Comparison of ENCODE assay signal across 8 mouse cellular contexts in the genomic region with DNA sequence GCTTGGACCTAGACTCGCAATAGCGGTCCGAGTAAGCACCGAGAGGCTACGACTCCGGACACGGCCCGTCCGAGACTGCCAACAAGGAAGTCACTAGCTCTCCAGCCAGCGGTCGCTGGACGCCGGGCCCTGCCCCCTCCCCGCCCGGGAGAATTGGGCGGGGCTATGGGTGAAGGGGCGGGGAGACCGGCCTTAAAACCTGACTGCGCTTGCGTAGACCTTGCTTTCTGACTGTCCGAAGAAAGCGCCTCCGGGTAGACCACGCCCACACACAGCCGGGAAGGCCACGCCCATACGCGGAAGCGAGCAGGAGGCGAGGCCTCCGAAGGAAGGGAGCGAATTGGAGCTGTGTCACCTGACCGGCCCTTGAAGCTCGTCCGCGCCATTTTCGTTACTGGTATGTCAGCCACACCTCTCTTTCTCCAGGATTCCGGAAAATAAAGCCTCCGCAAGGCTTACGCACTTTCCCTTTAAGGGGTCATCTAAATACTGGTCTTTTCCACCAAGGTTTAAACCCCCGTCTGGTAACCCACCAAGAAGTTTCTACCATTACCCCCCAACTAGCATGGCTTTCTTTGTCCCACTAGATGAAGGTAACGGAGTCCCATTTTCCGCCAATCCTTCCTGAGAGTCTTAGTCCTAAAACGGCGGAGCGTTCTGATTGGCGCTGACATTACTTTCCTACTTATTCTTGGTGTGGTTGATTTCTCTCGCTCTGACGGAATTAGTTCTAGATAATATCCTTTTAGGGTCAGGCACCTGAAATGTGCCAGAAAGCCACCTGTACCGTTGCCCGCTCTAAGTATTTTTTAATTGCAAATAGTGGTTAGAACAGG. TPM values are rescaled to one million over a fixed set of nuclear protein-coding genes. Genes with fewer than 3 reads are reported as not detected.
DNase-seq lines count a peak whose midpoint lies in the region; ATAC-seq lines count a peak whose summit lies in the region.

A gene (minus strand): TSS at position 141 of the 836 bp plus-strand sequence.

- peak; percentile 94 for ATAC-seq in common myeloid progenitor, adult 5-6 weeks (replicated peaks; ENCODE audit: low read depth, poor library complexity, severe bottlenecking)

- no peaks in the 10 kb centered on the region for H3K27me3 ChIP-seq in megakaryocyte, embryonic 14.5 days (replicated peaks)

- H3K4me1 ChIP-seq in megakaryocyte, embryonic 14.5 days, result peaks cover 41% of the 10 kb centered on the region

- DNase-seq in ZHBTc4 (ENCODE audit: low read depth, low spot score), result peak; percentile 100
- DNase-seq in gastrocnemius, adult 8-10 months (ENCODE audit: low spot score in 2 of 2), result peak; percentile 97 to 99
- peak; percentile 99 for DNase-seq in hindlimb bud, embryonic 11.5 days (ENCODE audit: extremely low spot score, low read depth, low spot score)
- DNase-seq in left cerebral cortex, adult 8-10 months (ENCODE audit: low spot score in 2 of 2), result peak; percentile 92 to 98
- DNase-seq in right cerebral cortex, postnatal 10 days (ENCODE audit: low spot score in 2 of 2), result peak; percentile 99
- DNase-seq in urinary bladder, postnatal 25 days (ENCODE audit: low spot score), result peak; percentile 99

- H3K36me3 ChIP-seq in megakaryocyte, embryonic 14.5 days (replicated peaks; ENCODE audit: low read length), result peaks cover 16% of the 10 kb centered on the region

- H3K4me3 ChIP-seq in megakaryocyte, embryonic 14.5 days (replicated peaks), result peak within 1 kb of the TSS; percentile 99

- H3K9me3 ChIP-seq in megakaryocyte, embryonic 14.5 days, result no peaks in the 10 kb centered on the region

RNA-seq across cellular contexts. Expression of the gene that starts here (rescaled TPM):
- 127 and 171 TPM in 2 replicates for total RNA-seq in common myeloid progenitor, adult 5-6 weeks (2017)
- 1 to 10 TPM; 2.9 to 6.1 (median 3.1) TPM for total RNA-seq in gastrocnemius, adult 8-10 months (2022)
- 10 to 100 TPM; 14.0 to 20.9 (median 18.5) TPM for total RNA-seq in left cerebral cortex, adult 8-10 months (2022)
- 4.2 and 23.0 TPM in 2 replicates for polyA plus RNA-seq in megakaryocyte, embryonic 14.5 days (2012; ENCODE audit: insufficient read depth, low replicate concordance)

Comparison
In these comparisons a context has a peak if more than half of its experiments do, and no peak if none do; other contexts are left out.
1. Peak in every context shown above with its lines: DNase-seq, ATAC-seq and H3K4me3 ChIP-seq.